Mouse (Mus musculus) ES-Bruce4 (cell line): Measurements from ENCODE around the gene Sptbn1. TPM values are rescaled to one million over a fixed set of nuclear protein-coding genes. Genes with fewer than 3 reads are reported as not detected.

Source experiments
- H3K27ac ChIP-seq: 2 replicates; pipeline ENCODE4 v1.5.1; 2012; ENCODE audit warnings: low read length, inconsistent platforms; ENCODE audit not compliant: insufficient read depth
- H3K27me3 ChIP-seq: 2 replicates; pipeline ENCODE4 v1.6.1; 2012; ENCODE audit warnings: mild to moderate bottlenecking, low read length, inconsistent platforms; ENCODE audit not compliant: control insufficient read depth, poor library complexity, insufficient read depth, severe bottlenecking
- H3K36me3 ChIP-seq: 2 replicates; pipeline ENCODE4 v1.6.1; 2012; ENCODE audit warnings: inconsistent platforms, mild to moderate bottlenecking, low read length, moderate library complexity; ENCODE audit not compliant: control insufficient read depth, poor library complexity, insufficient read depth, severe bottlenecking
- H3K4me1 ChIP-seq: one replicate; pipeline ENCODE4 v1.8.1; 2011; ENCODE audit warnings: low read length; ENCODE audit not compliant: control insufficient read depth, insufficient read depth
- H3K4me3 ChIP-seq: 2 replicates; pipeline ENCODE4 v1.5.1; 2011; ENCODE audit warnings: low read depth, mild to moderate bottlenecking, low read length
- H3K9ac ChIP-seq: 2 replicates; pipeline ENCODE4 v1.6.1; 2012; ENCODE audit warnings: low read depth, mild to moderate bottlenecking, inconsistent platforms; ENCODE audit not compliant: poor library complexity, severe bottlenecking
- H3K9me3 ChIP-seq: replicated peaks from 2 replicates; pipeline ENCODE4 v1.6.1; 2012; ENCODE audit warnings: mild to moderate bottlenecking, low read length, inconsistent platforms; ENCODE audit not compliant: control insufficient read depth, poor library complexity, insufficient read depth, severe bottlenecking
- CTCF ChIP-seq: IDR thresholded peaks from one replicate; pipeline ENCODE4 v1.8.1; 2011; ENCODE audit warnings: low read depth, low read length
- EP300 ChIP-seq: IDR thresholded peaks from 2 replicates; pipeline ENCODE4 v1.6.1; 2011; ENCODE audit warnings: low read depth, low read length; ENCODE audit not compliant: insufficient read depth
- POLR2A ChIP-seq: IDR thresholded peaks from one replicate; pipeline ENCODE4 v1.8.1; 2011; ENCODE audit warnings: low read length; ENCODE audit not compliant: insufficient read depth
- polyA plus RNA-seq: library from polyadenylated mRNA; stranded (reverse); fragments of >200 nt; gene quantifications from 2 replicates; pipeline ENCODE4 v1.2.4, GENCODE M21; 2011; ENCODE audit warnings: low read depth; ENCODE audit not compliant: missing spikeins, insufficient read depth, insufficient read length

The Sptbn1 gene
- polyA plus RNA-seq, 1 experiment, result 147 TPM

DNA sequence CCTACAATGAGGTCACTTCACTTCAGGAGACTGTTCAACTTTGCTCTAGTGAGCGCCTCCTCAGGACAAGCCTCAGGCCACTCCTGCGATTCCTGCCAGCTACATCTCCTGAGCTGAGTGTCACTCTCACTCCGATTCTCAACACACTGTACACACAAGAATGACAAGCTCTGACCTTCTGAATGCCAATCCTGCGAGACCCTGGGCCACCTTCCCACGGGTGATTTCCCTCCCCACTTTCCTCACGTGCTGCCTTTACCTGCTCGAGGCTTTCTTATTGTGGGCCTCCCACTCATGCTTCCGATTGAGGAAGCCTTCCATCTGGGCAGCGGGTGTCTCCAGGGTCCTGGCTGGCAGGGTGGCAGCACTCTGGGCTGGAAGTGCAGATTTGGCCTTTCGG is 163.8 kb downstream of the Sptbn1 start:
- Histone ChIP-seq H3K9me3 (peaks cover 7% of the 10 kb centered on the region; the same call in 1 of the 2 replicates), H3K36me3 (peaks cover 43% of the 10 kb centered on the region), H3K27ac (no peak overlapping the region), H3K4me3 (no peak overlapping the region), H3K27me3 (no peaks in the 10 kb centered on the region), H3K9ac (no peak overlapping the region), H3K4me1 (no peaks in the 10 kb centered on the region)
- TF ChIP-seq CTCF, result no peak

DNA sequence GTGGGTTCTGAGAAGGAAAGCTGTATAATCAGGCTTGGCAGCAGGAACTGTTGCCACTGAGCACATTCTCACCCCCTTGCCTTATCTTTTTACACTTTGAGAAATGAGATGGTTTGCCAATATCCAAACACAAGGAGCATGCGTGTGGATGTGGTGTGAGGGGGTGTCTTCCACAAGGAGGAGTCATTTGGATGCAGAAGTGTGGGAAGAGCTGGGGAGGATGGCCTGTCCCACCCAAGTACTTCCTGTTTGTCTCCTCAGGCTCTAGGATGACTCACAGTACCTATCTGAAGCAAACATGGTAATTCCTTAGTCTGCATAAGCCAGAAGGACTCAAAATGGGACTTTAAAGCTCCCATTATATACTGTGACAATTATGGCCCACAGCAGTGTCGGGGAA is 165.4 kb downstream of the Sptbn1 start:
- no peak overlapping the region for H3K9ac ChIP-seq
- no peak overlapping the region for H3K4me3 ChIP-seq
- H3K4me1 ChIP-seq, result no peaks in the 10 kb centered on the region
- H3K27ac ChIP-seq, result no peak overlapping the region
- H3K36me3 ChIP-seq, result peaks cover 35% of the 10 kb centered on the region
- TF ChIP-seq CTCF (no peak), EP300 (no peak), POLR2A (no peak)
- H3K27me3 ChIP-seq, result no peaks in the 10 kb centered on the region
- peaks cover 7% of the 10 kb centered on the region; the same call in 1 of the 2 replicates for H3K9me3 ChIP-seq

- Histone ChIP-seq H3K27ac (no peak overlapping the region), H3K9ac (no peak overlapping the region), H3K36me3 (peaks cover 33% of the 10 kb centered on the region), H3K4me1 (no peaks in the 10 kb centered on the region), H3K27me3 (no peaks in the 10 kb centered on the region), H3K4me3 (no peak overlapping the region), H3K9me3 (peaks cover 7% of the 10 kb centered on the region; the same call in 1 of the 2 replicates)
- TF ChIP-seq CTCF (no peak), EP300 (no peak), POLR2A (no peak)
These were observed 166.2 kb downstream of the Sptbn1 start for GRCm38 (mm10) chr11:30101796-30102195.

DNA sequence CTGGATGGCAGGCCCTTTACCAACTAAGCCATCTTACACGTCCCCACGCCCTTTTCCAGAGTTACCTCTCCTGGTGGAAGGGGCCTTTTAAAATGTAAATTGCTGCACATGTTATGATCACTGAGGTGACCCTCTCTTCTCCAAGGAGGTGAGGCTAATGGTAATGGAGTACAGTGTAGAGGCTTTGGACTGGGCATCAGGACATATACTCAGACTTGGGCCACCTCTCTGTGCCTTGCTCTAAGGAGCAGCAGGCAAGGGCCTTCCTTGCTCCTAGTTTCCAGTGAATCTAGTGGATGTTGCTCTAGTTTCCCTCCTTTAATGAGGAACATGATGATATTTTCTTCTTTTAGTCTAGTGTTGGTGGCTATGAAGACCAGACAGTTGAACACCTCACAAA is 166.8 kb downstream of the Sptbn1 start:
- Histone ChIP-seq H3K27ac (no peak overlapping the region), H3K4me3 (no peak overlapping the region), H3K9me3 (peaks cover 7% of the 10 kb centered on the region; the same call in 1 of the 2 replicates), H3K27me3 (no peaks in the 10 kb centered on the region), H3K9ac (no peak overlapping the region), H3K4me1 (no peaks in the 10 kb centered on the region), H3K36me3 (peaks cover 28% of the 10 kb centered on the region)
- TF ChIP-seq POLR2A (no peak), CTCF (no peak), EP300 (no peak)

GRCm38 (mm10) chr11:30099916-30100315 is 168.1 kb downstream of the Sptbn1 start:
- Histone ChIP-seq H3K4me3 (no peak overlapping the region), H3K36me3 (peaks cover 28% of the 10 kb centered on the region)
- no peak for TF ChIP-seq EP300
- no peak for TF ChIP-seq CTCF

DNA sequence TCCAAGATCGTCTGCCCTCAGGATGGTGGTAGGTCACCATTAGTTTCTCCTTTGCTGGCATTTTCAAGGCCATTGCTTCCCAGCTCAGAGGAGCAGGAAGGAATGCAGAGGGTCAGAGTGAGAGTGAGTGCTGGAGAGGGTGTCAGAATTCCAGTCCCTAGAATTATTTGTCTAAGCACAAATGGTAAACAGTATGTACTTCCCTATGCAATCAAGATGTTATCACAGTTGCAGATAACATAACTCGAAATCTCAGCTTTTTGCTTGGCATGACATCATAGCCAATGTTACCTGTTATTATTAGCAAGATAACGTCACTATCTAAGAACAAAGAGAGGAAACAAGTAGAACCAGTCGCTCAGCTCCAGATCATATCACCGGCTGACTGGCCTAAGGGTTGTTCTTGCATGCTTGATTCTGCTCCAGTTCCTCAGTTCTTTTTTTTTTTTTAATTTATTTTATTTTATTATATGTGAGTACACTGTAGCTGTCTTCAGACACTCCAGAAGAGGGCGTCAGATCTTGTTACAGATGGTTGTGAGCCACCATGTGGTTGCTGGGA is 172.7 kb downstream of the Sptbn1 start:
- Histone ChIP-seq H3K27me3 (no peaks in the 10 kb centered on the region), H3K27ac (no peak overlapping the region), H3K9ac (no peak overlapping the region), H3K9me3 (no peaks in the 10 kb centered on the region), H3K4me3 (no peak overlapping the region), H3K4me1 (no peaks in the 10 kb centered on the region), H3K36me3 (peaks cover 5% of the 10 kb centered on the region)
- TF ChIP-seq CTCF, result no peak
- no peak for TF ChIP-seq POLR2A
- no peak for TF ChIP-seq EP300

More at GRCm38 (mm10) chr11:30099916-30100315, 168.1 kb downstream of the Sptbn1 start:
- H3K4me1 ChIP-seq, result no peaks in the 10 kb centered on the region
- H3K9ac ChIP-seq, result no peak overlapping the region
- no peaks in the 10 kb centered on the region for H3K27me3 ChIP-seq
- H3K27ac ChIP-seq, result no peak overlapping the region
- H3K9me3 ChIP-seq, result peaks cover 7% of the 10 kb centered on the region; the same call in 1 of the 2 replicates
